Mouse (Mus musculus) fibroblast of lung, adult 2 months (primary cell): Measurements from ENCODE around the gene Nrap.

Source experiments
- DNase-seq: peaks from one replicate; pipeline ENCODE4 v3.0.0-alpha.2; 2011; ENCODE audit warnings: low read depth

The Nrap gene

DNA sequence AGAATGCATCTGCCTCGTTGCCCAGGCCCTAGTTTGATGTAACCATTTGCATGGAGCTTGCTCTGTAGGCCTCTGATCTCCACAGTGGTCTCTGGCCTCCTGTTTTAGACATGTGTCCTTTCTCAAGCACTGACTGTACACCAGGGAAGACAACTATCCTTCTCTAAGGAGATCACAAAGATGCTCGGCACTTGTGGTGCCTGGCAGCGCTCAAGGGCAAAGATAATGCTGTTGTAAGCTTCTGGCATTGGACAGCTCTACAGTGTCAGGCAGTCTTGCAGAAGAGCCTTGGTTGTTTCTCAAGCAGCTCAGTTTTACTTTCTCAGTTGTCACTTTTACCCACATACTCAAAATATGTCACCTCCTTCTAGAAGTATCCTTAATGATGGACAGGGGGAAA, 73.3 kb downstream of the Nrap start:
- no peak for DNase-seq

- no peak for DNase-seq
These were observed 89.0 kb downstream of the Nrap start for GRCm38 (mm10) chr19:56300835-56301234.

GRCm38 (mm10) chr19:56297264-56297663, 92.6 kb downstream of the Nrap start:
- no peak for DNase-seq

DNA sequence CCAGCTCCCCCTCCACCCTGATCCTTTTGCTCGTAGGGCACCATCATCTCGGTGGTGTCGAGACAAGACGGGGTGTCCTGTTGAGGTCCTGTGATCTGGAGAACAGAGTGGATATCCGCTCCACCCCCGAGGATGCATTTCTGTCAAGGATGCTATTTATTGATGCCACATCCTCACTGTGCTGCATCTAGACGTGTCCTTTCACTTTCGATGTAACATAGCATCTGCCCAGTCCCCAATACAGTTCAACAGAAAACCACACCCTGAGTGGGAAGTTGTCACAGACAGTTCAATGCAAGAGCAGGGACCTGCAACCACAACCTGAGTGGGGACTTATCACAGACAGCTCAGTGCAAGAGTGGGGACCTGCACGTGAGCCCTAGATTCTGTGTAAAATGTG, 93.2 kb downstream of the Nrap start:
- DNase-seq: no peak

- peak; percentile 31 for DNase-seq
These were observed 95.0 kb downstream of the Nrap start for GRCm38 (mm10) chr19:56294654-56295399.

DNA sequence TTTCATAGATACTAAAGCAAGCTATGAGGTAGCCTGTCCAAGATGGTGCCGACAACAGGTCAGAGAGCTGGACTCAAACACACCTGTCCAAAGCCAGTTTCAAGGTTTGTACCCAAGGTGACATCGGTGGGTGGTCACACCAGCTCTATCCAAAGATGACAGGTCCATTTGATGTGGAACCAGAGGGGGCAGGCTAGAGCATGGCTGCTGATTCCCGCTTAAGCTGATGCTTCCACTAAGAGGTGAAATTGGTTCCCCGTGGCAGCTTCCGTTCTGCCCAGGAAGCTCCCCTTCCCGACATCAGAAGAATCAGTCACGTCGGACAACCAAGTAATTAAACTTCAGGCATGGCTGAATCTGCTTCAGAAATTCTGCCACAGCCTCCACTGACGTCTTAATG, 97.5 kb downstream of the Nrap start:
- DNase-seq: no peak

- DNase-seq: no peak
These were observed 97.9 kb downstream of the Nrap start for GRCm38 (mm10) chr19:56291898-56292297.

- DNase-seq: no peak
These were observed 100.2 kb downstream of the Nrap start for GRCm38 (mm10) chr19:56289642-56290041.

GRCm38 (mm10) chr19:56288436-56288835, 101.4 kb downstream of the Nrap start:
- no peak for DNase-seq

- DNase-seq: peak; percentile 34
These were observed 102.1 kb downstream of the Nrap start for GRCm38 (mm10) chr19:56287580-56288367.

- no peak for DNase-seq
These were observed 103.0 kb downstream of the Nrap start, which contains the start of gene Habp2 for GRCm38 (mm10) chr19:56286866-56287265. Gene Habp2 (plus strand): TSS chr19:56287137.

DNA sequence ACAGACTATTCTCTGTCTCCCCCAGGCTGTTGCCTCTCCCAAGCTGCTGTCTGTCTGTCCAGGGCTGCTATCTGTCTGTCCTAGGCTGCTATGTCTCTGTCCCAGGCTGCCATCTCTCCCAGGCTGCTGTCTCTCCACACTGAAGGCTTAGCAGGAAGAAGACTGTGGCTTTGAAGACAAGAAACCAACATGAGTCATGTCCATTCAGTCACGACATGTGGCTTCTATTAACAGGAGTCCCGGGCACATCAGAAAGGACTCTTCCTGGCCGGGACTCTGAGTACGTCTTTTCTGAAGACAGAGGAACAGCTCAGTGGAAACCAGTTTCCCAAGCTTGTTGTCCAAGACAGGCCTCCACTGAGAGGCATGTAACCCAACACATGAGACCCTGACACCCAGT, 104.6 kb downstream of the Nrap start:
- DNase-seq: no peak

DNA sequence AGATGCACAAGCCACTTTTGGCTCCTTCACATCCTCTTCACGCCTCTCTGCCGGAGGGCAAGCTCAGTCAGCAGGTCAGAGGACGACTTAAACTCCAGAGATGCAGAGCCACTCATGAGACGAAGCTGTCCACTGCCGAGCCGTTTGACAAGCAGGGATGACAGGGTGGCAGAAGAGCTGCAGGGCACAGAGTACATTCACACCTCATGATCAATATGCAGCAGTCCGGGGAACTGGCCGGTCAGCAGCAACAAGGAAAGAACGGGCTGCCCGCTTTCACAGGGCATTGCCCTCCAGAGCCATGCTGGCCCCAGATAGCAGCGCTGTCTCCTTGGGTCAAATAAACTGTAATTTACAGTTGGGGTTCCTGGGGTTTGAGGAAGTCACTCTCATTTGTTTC, 111.5 kb downstream of the Nrap start:
- DNase-seq: no peak

DNA sequence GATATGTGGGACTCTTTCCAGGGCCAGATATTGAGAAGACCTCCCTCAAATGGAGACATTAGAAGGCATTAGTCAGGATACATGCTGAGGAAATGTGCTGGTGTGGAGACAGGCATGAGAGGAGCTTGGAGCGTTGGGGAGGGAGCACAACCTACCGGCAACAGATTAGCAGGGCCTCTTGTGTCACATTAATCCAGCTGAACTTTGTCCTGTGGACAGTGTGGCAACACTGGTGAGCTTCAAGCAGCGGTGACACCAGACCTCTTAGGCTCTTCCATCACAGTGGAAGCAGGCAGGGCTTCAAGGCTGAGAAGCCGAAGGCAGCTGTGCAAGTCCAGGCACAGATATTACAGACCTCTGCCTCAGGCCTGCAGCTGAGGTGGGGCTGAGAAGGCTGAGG, 111.9 kb downstream of the Nrap start:
- DNase-seq: no peak

- DNase-seq: no peak
These were observed 112.6 kb downstream of the Nrap start for GRCm38 (mm10) chr19:56277140-56277804.

GRCm38 (mm10) chr19:56272081-56272480, 117.8 kb downstream of the Nrap start:
- DNase-seq: no peak
